Mouse (Mus musculus) megakaryocyte, embryonic 14.5 days (primary cell): ENCODE measurements at regions not wholly inside any gene's neighbourhood (a gene's known extent, or its start where the extent isn't known, plus 50 kb on each side); places are given as distances from the start of the nearest gene placed in this dataset.

Experiments
- H3K27me3 ChIP-seq: replicated peaks from 2 replicates; pipeline ENCODE3; 2012; ENCODE audit warnings: inconsistent platforms
- H3K36me3 ChIP-seq: replicated peaks from 2 replicates; pipeline ENCODE3; 2012; ENCODE audit warnings: low read length, inconsistent platforms, mixed read lengths
- H3K4me1 ChIP-seq: 2 replicates; pipeline ENCODE4 v1.6.1; 2012; ENCODE audit warnings: inconsistent platforms
- H3K4me3 ChIP-seq: replicated peaks from 2 replicates; pipeline ENCODE3; 2012; ENCODE audit warnings: moderate library complexity, mild to moderate bottlenecking, inconsistent platforms
- H3K9me3 ChIP-seq: 2 replicates; pipeline ENCODE4 v1.6.1; 2012; ENCODE audit warnings: inconsistent platforms
- FLI1 ChIP-seq: IDR thresholded peaks from 2 replicates; pipeline ENCODE4 v1.6.1; 2012; ENCODE audit warnings: low read length, inconsistent platforms, mixed read lengths
- GATA1 ChIP-seq: IDR thresholded peaks from 3 replicates; pipeline ENCODE4 v1.6.1; 2012; ENCODE audit warnings: mixed read lengths, low read length, inconsistent platforms, borderline replicate concordance

DNA sequence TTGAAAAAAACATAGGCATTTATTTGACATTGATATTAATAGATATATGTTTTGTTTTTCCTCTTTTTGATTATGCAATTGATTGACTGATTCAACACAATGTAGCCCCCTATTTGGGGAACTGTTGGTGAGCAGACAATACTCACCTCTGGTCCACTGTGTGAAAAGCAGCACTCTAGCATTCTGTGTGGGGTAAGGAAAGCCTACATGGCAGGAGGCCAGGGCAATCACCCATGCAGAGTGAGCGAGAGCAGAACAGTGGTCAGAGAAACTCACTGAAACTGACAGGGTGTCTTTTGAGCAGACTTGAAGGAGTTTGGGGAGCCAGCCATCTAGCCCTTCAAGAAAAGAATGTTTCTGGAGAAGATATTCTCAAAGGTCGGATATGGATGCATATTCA is 73.2 kb upstream of the Azi2 start:
- TF ChIP-seq FLI1 (no peak), GATA1 (no peak)
- no peaks in the 10 kb centered on the region for H3K36me3 ChIP-seq
- no peak overlapping the region for H3K4me3 ChIP-seq
- peaks cover 4% of the 10 kb centered on the region for H3K27me3 ChIP-seq
- peaks cover 33% of the 10 kb centered on the region for H3K4me1 ChIP-seq
- H3K9me3 ChIP-seq: 0 out of 2 replicates have a peak, but pooled peaks cover 4% of the 10 kb centered on the region

DNA sequence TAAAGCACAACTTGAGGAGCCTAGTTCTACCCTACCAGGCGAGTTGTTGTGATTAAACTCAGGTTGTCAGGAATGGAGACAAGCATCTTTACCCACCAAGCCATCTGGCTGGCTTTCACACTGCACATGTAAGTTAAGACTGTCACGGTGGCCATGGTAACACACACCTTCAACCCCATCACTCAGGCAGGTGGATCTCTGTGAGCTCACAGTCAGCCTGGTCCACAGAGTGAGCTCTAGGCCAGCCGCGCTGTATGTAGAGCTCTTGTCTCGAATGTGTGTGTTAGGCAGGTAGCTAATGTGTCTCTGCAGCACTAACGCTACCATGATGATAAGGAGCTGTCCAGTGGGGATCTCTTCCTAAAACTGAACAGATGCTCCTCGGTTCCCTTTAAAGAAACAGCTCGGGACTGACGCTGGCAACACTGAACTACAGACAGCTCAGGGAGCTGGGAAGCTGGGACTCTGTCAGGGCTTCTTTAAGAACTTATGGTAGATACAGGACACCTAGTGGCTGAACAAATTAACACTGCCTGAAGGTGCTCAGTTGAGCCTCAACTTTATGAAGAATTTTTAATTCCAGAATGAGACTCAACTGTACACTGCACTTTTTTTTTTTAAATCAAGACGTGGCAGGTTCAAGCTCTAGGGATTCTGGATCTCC is 73.8 kb upstream of the Azi2 start:
- H3K27me3 ChIP-seq: peaks cover 4% of the 10 kb centered on the region
- no peak for TF ChIP-seq GATA1
- no peak for TF ChIP-seq FLI1
- H3K9me3 ChIP-seq: no peaks in the 10 kb centered on the region
- peak overlapping the region; percentile 14 for H3K4me3 ChIP-seq
- H3K4me1 ChIP-seq: peaks cover 40% of the 10 kb centered on the region
- no peaks in the 10 kb centered on the region for H3K36me3 ChIP-seq

DNA sequence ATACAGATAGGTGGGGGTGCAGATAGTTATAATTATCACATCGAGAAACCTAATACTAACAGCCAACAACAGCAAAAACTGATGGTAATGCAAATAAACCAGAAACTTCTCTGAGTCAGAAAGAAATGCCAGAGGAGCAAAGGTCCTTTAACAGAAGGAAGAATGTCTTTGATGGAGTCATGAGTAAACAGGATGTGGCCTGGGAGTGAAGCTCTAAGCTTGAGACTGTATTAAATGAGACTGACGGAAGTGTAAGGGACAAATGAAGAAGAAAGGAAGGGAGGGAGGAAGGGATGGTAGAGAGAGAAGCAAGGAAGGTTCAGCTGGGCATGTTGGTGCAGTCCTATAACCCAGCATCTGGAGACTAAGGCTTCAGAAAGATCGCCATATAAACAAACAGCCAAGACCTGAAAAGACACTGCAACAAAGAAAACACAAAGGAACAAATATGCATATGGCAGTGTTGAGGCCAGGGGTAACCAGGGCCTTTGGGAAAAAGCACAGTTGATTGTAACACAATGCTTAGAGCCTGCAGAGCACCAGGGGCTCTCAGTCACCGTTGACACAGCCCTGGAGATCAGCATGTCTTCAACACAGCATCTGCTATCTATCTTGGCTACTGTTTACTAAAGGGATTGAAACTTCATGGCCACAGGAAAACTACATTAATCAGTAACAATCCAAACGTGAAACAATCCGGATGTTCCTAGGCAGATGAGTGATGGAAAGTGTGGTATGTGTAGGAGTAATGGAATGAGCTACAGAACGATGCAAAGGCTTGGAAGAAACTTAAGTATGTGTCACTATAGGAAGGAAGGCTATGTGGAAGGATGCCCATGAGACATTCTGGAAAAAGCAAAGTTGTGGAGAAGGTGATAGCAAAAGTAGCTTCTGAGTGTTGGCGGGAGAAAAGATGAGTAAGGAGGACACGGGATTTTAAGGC is 77.9 kb upstream of the Azi2 start:
- Histone ChIP-seq H3K36me3 (no peaks in the 10 kb centered on the region), H3K27me3 (no peaks in the 10 kb centered on the region), H3K4me3 (no peak overlapping the region), H3K9me3 (no peaks in the 10 kb centered on the region), H3K4me1 (peaks cover 51% of the 10 kb centered on the region)
- TF ChIP-seq FLI1: no peak

DNA sequence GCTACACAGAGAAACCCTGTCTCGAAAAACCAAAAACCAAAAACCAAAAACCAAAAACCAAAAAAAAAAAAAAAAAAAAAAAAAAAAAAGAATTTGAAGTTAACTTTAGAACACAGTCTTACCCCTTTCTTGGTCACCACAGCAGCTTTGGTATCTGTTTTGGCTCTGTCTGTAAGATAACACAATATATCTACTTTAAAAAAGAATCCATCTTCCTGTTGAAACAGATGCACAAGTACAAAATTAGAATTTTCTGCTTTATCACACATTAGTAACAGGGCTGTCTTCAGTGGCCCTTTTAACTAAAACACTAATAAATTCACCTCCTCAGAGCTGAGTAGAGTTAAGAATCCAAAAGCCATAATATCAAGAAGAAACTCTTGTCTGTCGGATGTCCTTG is 80.5 kb upstream of the Azi2 start:
- no peak for TF ChIP-seq FLI1
- no peak for TF ChIP-seq GATA1
- H3K36me3 ChIP-seq: no peaks in the 10 kb centered on the region
- H3K27me3 ChIP-seq: no peaks in the 10 kb centered on the region
- H3K4me3 ChIP-seq: no peak overlapping the region
- no peaks in the 10 kb centered on the region for H3K9me3 ChIP-seq
- H3K4me1 ChIP-seq: peaks cover 57% of the 10 kb centered on the region

DNA sequence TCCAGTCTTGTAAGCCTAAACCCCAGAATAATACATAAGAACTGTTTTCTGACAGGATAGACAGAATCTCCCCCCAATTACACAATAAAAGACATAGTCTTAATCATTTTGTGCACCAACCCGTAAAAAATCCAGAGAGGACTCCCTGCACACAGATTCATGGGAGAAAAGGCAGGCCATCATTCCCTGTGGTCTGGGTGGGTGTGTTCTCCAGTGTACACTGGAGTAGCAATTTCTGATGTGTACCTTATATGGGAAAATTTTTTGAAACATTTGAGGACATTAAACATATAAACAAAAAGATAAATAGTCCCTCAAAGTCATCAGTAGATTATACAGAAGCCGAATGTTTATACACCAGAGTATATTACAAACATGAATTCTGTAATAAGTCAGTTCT is 83.1 kb upstream of the Azi2 start:
- H3K4me3 ChIP-seq: no peak overlapping the region
- no peak for TF ChIP-seq GATA1
- no peak for TF ChIP-seq FLI1
- H3K4me1 ChIP-seq: peaks cover 38% of the 10 kb centered on the region
- H3K36me3 ChIP-seq: no peaks in the 10 kb centered on the region
- no peaks in the 10 kb centered on the region for H3K9me3 ChIP-seq
- H3K27me3 ChIP-seq: no peaks in the 10 kb centered on the region

DNA sequence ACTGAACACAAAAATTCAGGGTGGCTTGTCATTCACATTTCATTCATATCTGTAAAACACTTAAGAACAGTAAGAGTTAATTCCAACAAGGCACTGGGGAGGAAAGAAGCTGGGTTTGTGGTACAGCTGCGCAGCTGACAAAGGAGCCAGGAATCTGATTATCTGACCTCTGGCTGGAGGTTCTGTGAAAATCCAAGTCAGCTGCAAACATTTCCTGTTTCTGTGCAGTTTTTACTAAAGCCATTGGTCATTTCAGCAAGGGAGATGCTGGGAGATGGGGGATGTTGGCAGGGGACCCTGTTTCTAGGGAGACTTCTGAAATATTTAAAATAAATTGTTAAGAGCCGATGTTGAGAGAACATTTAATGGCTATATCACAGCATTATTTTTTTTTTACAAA is 83.6 kb upstream of the Azi2 start:
- no peak for TF ChIP-seq GATA1
- no peak for TF ChIP-seq FLI1
- no peaks in the 10 kb centered on the region for H3K27me3 ChIP-seq
- H3K9me3 ChIP-seq: no peaks in the 10 kb centered on the region
- no peak overlapping the region for H3K4me3 ChIP-seq
- H3K36me3 ChIP-seq: no peaks in the 10 kb centered on the region
- peaks cover 33% of the 10 kb centered on the region for H3K4me1 ChIP-seq

DNA sequence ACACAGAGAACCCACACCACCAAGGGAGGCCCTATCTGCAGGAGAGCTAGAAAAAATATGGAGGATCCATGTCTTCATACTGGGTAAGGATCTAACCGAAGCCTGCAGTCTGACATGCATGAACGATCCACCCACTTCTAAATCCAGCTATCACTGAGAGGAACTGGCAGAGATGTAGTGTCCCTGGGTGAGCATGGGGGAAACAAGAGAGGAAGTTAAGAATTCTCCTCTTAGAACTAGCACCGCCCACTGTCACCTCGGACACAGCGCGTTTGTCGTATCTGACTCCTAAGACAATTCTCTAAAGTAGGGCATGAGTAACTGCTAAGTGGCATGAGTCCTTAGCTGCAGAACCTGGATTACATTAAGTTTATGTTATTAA is 112.8 kb upstream of the Azi2 start:
- peaks cover 69% of the 10 kb centered on the region for H3K4me1 ChIP-seq
- H3K4me3 ChIP-seq: peak overlapping the region; percentile 87
- no peaks in the 10 kb centered on the region for H3K36me3 ChIP-seq
- H3K27me3 ChIP-seq: no peaks in the 10 kb centered on the region
- no peaks in the 10 kb centered on the region for H3K9me3 ChIP-seq
- no peak for TF ChIP-seq FLI1
- no peak for TF ChIP-seq GATA1

DNA sequence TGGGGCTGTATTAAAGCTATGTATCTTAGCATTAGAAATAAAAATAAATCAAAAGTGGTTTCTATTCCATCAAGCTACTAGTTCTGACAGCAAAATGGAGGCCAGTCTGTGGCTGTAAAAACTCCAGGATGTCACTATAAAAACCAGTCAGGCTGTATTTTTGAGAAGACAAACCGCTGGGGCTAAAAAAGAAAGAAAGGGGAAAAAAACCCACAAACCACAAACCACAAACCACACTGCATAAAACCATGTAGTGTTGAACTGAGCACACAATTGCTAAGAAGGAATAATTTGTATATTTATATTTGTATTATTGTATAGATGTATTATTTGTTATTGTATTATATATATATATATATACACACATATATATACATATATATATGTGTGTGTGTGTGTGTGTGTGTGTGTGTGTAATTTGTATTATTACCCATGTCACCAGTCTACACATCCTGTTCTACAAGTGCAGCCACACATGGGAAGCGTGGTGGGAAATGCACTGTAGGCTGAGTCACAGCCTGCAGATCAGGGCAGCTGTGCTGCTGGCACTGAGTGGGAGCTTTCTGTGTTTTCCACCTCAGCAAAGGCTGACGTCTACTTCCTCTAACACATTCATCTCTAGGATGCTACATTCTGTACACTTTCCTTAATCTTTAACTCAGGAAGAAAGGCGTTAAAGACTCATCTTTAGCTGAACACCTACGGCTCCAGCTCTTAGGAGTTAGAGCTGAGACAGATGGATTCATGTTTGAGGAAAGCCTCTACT is 113.4 kb upstream of the Azi2 start:
- Histone ChIP-seq H3K27me3 (no peaks in the 10 kb centered on the region), H3K9me3 (no peaks in the 10 kb centered on the region), H3K4me1 (peaks cover 70% of the 10 kb centered on the region), H3K36me3 (no peaks in the 10 kb centered on the region), H3K4me3 (peak overlapping the region; percentile 87)
- TF ChIP-seq FLI1 (no peak), GATA1 (no peak)

DNA sequence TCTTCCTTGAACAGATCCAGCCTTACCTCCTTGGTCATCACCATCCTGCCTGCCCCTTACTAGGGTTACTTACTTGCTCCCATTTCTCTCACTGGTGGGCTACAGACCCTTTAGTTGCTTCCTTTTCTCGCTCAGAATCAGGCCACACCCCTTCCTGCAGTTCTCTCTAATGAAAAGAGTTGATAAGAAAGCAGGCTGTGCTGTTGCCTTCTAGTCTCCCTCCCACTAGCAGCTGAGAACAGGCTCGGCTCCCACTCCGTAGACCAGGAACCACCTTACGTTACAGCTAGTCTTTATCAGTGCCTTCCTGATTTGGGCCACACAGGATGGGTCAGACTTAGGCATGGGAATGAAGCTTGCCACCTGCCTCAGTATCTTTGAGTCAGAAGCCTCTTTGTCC is 117.3 kb upstream of the Azi2 start:
- TF ChIP-seq GATA1 (no peak), FLI1 (no peak)
- Histone ChIP-seq H3K27me3 (no peaks in the 10 kb centered on the region), H3K36me3 (peaks cover 4% of the 10 kb centered on the region), H3K4me1 (peaks cover 55% of the 10 kb centered on the region), H3K4me3 (peak overlapping the region; percentile 81), H3K9me3 (peaks cover 8% of the 10 kb centered on the region; the same call in 1 of the 2 replicates)
